Mouse (Mus musculus) embryonic fibroblast, embryonic 13.5 days (primary cell): ENCODE measurements around the gene Ppp2ca. TPM values are rescaled to one million over a fixed set of nuclear protein-coding genes. Genes with fewer than 3 reads are reported as not detected.

Source experiments
- H3K27ac ChIP-seq: 2 replicates; pipeline ENCODE4 v1.5.1; 2012; ENCODE audit warnings: low read length, control low read depth, inconsistent platforms; ENCODE audit not compliant: insufficient read depth
- H3K4me1 ChIP-seq: 2 replicates; pipeline ENCODE4 v1.6.1; 2011; ENCODE audit warnings: low read length; ENCODE audit not compliant: control insufficient read depth, insufficient read depth
- H3K4me3 ChIP-seq: 2 replicates; pipeline ENCODE4 v1.5.1; 2011; ENCODE audit warnings: mild to moderate bottlenecking, control low read depth, low read length; ENCODE audit not compliant: insufficient read depth
- CTCF ChIP-seq: IDR thresholded peaks from 2 replicates; pipeline ENCODE4 v1.5.1; 2011; ENCODE audit warnings: mild to moderate bottlenecking, control low read depth, low read length, moderate library complexity, borderline replicate concordance; ENCODE audit not compliant: insufficient read depth
- POLR2A ChIP-seq: IDR thresholded peaks from 2 replicates; pipeline ENCODE4 v1.6.1; 2011; ENCODE audit warnings: low read depth, mild to moderate bottlenecking, control low read depth, low read length, moderate library complexity
- polyA plus RNA-seq: library from polyadenylated mRNA; stranded (reverse); fragments of >200 nt; gene quantifications from 2 replicates; pipeline ENCODE4 v1.2.4, GENCODE M21; 2011; ENCODE audit warnings: low read depth; ENCODE audit not compliant: missing spikeins, insufficient read length

The Ppp2ca gene
- polyA plus RNA-seq, 1 experiment = 82.4 TPM

GRCm38 (mm10) chr11:52091261-52091660, 7.2 kb upstream of the Ppp2ca start:
- TF ChIP-seq CTCF (no peak), POLR2A (no peak)
- H3K27ac ChIP-seq = no peak overlapping the region
- H3K4me1 ChIP-seq = no peaks in the 10 kb centered on the region; the same call in 1 of the 2 replicates
- H3K4me3 ChIP-seq = no peak overlapping the region

GRCm38 (mm10) chr11:52094568-52094967, 3.9 kb upstream of the Ppp2ca start:
- Histone ChIP-seq H3K4me3 (no peak overlapping the region), H3K4me1 (no peaks in the 10 kb centered on the region), H3K27ac (no peak overlapping the region)
- TF ChIP-seq POLR2A (no peak), CTCF (no peak)

- Histone ChIP-seq H3K4me1 (peaks cover 5% of the 10 kb centered on the region), H3K4me3 (no peak overlapping the region)
- no peak for TF ChIP-seq POLR2A
- no peak for TF ChIP-seq CTCF
Observed at GRCm38 (mm10) chr11:52097016-52097415, 1.5 kb upstream of the Ppp2ca start.

GRCm38 (mm10) chr11:52097596-52097995, 885 bp upstream of the Ppp2ca start:
- no peak for TF ChIP-seq CTCF
- peak; percentile 4; the same call in 1 of the 2 replicates for TF ChIP-seq POLR2A
- Histone ChIP-seq H3K4me1 (peaks cover 5% of the 10 kb centered on the region), H3K4me3 (no peak overlapping the region), H3K27ac (no peak overlapping the region)

More at GRCm38 (mm10) chr11:52097016-52097415, 1.5 kb upstream of the Ppp2ca start:
- no peak overlapping the region for H3K27ac ChIP-seq

- Histone ChIP-seq H3K4me1 (peaks cover 8% of the 10 kb centered on the region), H3K27ac (peak overlapping the region; percentile 93), H3K4me3 (peak overlapping the region; percentile 100)
- no peak for TF ChIP-seq CTCF
- no peak; the same call in 1 of the 2 replicates for TF ChIP-seq POLR2A
Observed at GRCm38 (mm10) chr11:52099031-52099761, 715 bp downstream of the Ppp2ca start.

- TF ChIP-seq POLR2A (no peak), CTCF (no peak)
- Histone ChIP-seq H3K27ac (peak overlapping the region; percentile 93), H3K4me3 (peak overlapping the region; percentile 100), H3K4me1 (peaks cover 11% of the 10 kb centered on the region)
Observed at GRCm38 (mm10) chr11:52099771-52100219, 1.3 kb downstream of the Ppp2ca start.

- TF ChIP-seq CTCF = no peak
- no peak for TF ChIP-seq POLR2A
- no peak overlapping the region for H3K4me3 ChIP-seq
- no peak overlapping the region for H3K27ac ChIP-seq
- peaks cover 14% of the 10 kb centered on the region for H3K4me1 ChIP-seq
Observed at GRCm38 (mm10) chr11:52102977-52103376, 4.5 kb downstream of the Ppp2ca start.

- Histone ChIP-seq H3K4me1 (peaks cover 14% of the 10 kb centered on the region), H3K27ac (no peak overlapping the region), H3K4me3 (no peak overlapping the region)
- TF ChIP-seq POLR2A (no peak), CTCF (no peak)
Observed at GRCm38 (mm10) chr11:52105503-52105902, 7.0 kb downstream of the Ppp2ca start.

- H3K4me3 ChIP-seq = no peak overlapping the region
- H3K27ac ChIP-seq = no peak overlapping the region
- TF ChIP-seq CTCF (no peak), POLR2A (no peak)
- H3K4me1 ChIP-seq = peaks cover 13% of the 10 kb centered on the region
Observed at GRCm38 (mm10) chr11:52106037-52106436, 7.6 kb downstream of the Ppp2ca start.

- no peak for TF ChIP-seq CTCF
- TF ChIP-seq POLR2A = no peak
- no peak overlapping the region for H3K27ac ChIP-seq
- peaks cover 11% of the 10 kb centered on the region for H3K4me1 ChIP-seq
- H3K4me3 ChIP-seq = no peak overlapping the region
Observed at GRCm38 (mm10) chr11:52106438-52106837, 8.0 kb downstream of the Ppp2ca start.
